In the genomic region with DNA sequence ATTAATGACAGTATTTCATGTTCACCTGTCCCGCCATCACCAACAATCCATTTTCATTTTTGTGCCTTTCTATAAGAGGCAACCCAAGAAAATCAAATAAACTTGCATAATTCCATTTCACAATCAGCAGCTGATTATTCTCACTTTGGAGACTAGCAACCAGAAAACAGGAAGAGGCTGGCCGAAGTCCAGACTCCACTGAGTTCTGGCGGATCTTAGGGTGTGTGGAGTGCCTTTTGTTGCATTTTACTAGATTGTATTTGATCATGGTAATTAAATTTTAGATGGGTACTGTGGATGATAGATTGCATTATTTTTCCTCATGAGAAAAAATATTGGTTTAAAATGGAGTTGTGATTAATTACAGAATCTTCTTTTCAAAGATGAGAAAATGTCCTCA, we compare ENCODE assay signal across 20 mouse cellular contexts.
DNase-seq lines count a peak whose midpoint lies in the region; ATAC-seq and TF ChIP-seq lines count a peak whose summit lies in the region.
"Had no signal": no experiment of that assay in that cellular context is flagged by ENCODE, and none has a peak within 500 bp of the region (broad histone marks: within the 10 kb centered on the region; RNA-seq: fewer than 3 reads in every experiment).

No protein-coding gene starts in this region.

- H3K4me2 ChIP-seq in hindbrain, embryonic 16.5 days (ENCODE audit: low read length) = no peak overlapping the region
- H3K4me2 ChIP-seq: forebrain, embryonic 13.5 days; hindbrain, embryonic 15.5 days; limb, embryonic 15.5 days; liver, embryonic 15.5 days; midbrain, embryonic 11.5 days had no signal

- TF ChIP-seq CTCF in layer of hippocampus, adult 2 months (conservative IDR thresholded peaks at IDR 0.05) = no peak

- DNase-seq in adrenal gland, postnatal 10 days = peak; percentile 7
- DNase-seq in adrenal gland, postnatal 25 days = no peak
- DNase-seq in hindbrain, embryonic 10.5 days (ENCODE audit: low spot score) = no peak
- DNase-seq in layer of hippocampus, adult 8-10 months (ENCODE audit: low spot score in 2 of 2) = peak; percentile 3 to 28
- no peak for DNase-seq in layer of hippocampus, adult 2 months (ENCODE audit: low spot score in 2 of 2)
- DNase-seq in brain, adult 2 months (ENCODE audit: low read depth, low spot score) = peak; percentile 40
- no peak for DNase-seq in MN1 (ENCODE audit: low spot score)
- DNase-seq: adrenal gland, adult 8-10 months; cerebellum, adult 11-12 months; retina, postnatal 1 day had no signal

- ATAC-seq in hindbrain, embryonic 16.5 days = 0 out of 2 replicates have a peak, but pooled peaks have one; percentile 63
- ATAC-seq: forebrain, embryonic 13.5 days; intestine, postnatal 0 days; Patski had no signal

- no peak overlapping the region for H3K4me3 ChIP-seq in hindbrain, embryonic 16.5 days (ENCODE audit: low read length)
- no peak overlapping the region for H3K4me3 ChIP-seq in hindbrain, embryonic 10.5 days
- no peak overlapping the region for H3K4me3 ChIP-seq in layer of hippocampus, adult 2 months
- H3K4me3 ChIP-seq: forebrain, embryonic 13.5 days; heart, embryonic 10.5 days; hindbrain, embryonic 15.5 days; limb, embryonic 15.5 days; liver, embryonic 15.5 days had no signal

- no peak overlapping the region for H3K27ac ChIP-seq in hindbrain, embryonic 16.5 days (ENCODE audit: low read depth, low read length)
- H3K27ac ChIP-seq in hindbrain, embryonic 10.5 days = no peak overlapping the region
- H3K27ac ChIP-seq in layer of hippocampus, adult 2 months = no peak overlapping the region
- H3K27ac ChIP-seq: forebrain, embryonic 13.5 days; heart, embryonic 10.5 days; hindbrain, embryonic 15.5 days; limb, embryonic 15.5 days; liver, embryonic 15.5 days; macrophage had no signal

- no peaks in the 10 kb centered on the region for H3K36me3 ChIP-seq in hindbrain, embryonic 16.5 days (ENCODE audit: control insufficient read depth, insufficient read depth, low read length)
- no peaks in the 10 kb centered on the region for H3K36me3 ChIP-seq in hindbrain, embryonic 10.5 days
- H3K36me3 ChIP-seq: heart, embryonic 10.5 days; hindbrain, embryonic 15.5 days; limb, embryonic 15.5 days; liver, embryonic 15.5 days had no signal

- WGBS in hindbrain, embryonic 16.5 days = 65% methylated on average over 3 of the region's 3 CpGs
- WGBS in hindbrain, embryonic 10.5 days = 91% methylated on average over 3 of the region's 3 CpGs

- no peak overlapping the region for H3K9ac ChIP-seq in hindbrain, embryonic 16.5 days (ENCODE audit: low read depth, low read length)
- H3K9ac ChIP-seq: forebrain, embryonic 13.5 days; hindbrain, embryonic 15.5 days; limb, embryonic 15.5 days; liver, embryonic 15.5 days had no signal

- H3K9me3 ChIP-seq in hindbrain, embryonic 16.5 days (ENCODE audit: control insufficient read depth, low read length) = no peaks in the 10 kb centered on the region
- no peaks in the 10 kb centered on the region for H3K9me3 ChIP-seq in hindbrain, embryonic 10.5 days
- H3K9me3 ChIP-seq: forebrain, embryonic 13.5 days; heart, embryonic 10.5 days; hindbrain, embryonic 15.5 days; limb, embryonic 15.5 days; liver, embryonic 15.5 days had no signal

- H3K27me3 ChIP-seq in hindbrain, embryonic 16.5 days (replicated peaks; ENCODE audit: control insufficient read depth, insufficient read depth, low read length) = no peaks in the 10 kb centered on the region
- no peaks in the 10 kb centered on the region for H3K27me3 ChIP-seq in hindbrain, embryonic 10.5 days (ENCODE audit: insufficient read depth, poor library complexity, severe bottlenecking)
- H3K27me3 ChIP-seq: forebrain, embryonic 13.5 days; hindbrain, embryonic 15.5 days; limb, embryonic 15.5 days; liver, embryonic 15.5 days had no signal

- no peaks in the 10 kb centered on the region for H3K4me1 ChIP-seq in hindbrain, embryonic 16.5 days (ENCODE audit: control insufficient read depth, insufficient read depth, low read depth, low read length)
- H3K4me1 ChIP-seq in hindbrain, embryonic 10.5 days (replicated peaks) = no peaks in the 10 kb centered on the region
- H3K4me1 ChIP-seq: forebrain, embryonic 13.5 days; heart, embryonic 10.5 days; limb, embryonic 15.5 days; liver, embryonic 15.5 days had no signal

Comparison
In these comparisons a context has a peak if more than half of its experiments do, and no peak if none do; other contexts are left out.
1. DNase-seq: peak in adrenal gland, postnatal 10 days (single experiment), layer of hippocampus, adult 8-10 months (2 of 2) and brain, adult 2 months (single experiment); none in adrenal gland, postnatal 25 days (single experiment), hindbrain, embryonic 10.5 days (single experiment), layer of hippocampus, adult 2 months (0 of 2) and MN1 (single experiment).